Mouse (Mus musculus): ENCODE data around the gene Epb41. TPM values are rescaled to one million over a fixed set of nuclear protein-coding genes. Genes with fewer than 3 reads are reported as not detected.

Epb41 gene
- polyA plus RNA-seq, 1 experiment from 2014 or later: 80.1 TPM

DNA sequence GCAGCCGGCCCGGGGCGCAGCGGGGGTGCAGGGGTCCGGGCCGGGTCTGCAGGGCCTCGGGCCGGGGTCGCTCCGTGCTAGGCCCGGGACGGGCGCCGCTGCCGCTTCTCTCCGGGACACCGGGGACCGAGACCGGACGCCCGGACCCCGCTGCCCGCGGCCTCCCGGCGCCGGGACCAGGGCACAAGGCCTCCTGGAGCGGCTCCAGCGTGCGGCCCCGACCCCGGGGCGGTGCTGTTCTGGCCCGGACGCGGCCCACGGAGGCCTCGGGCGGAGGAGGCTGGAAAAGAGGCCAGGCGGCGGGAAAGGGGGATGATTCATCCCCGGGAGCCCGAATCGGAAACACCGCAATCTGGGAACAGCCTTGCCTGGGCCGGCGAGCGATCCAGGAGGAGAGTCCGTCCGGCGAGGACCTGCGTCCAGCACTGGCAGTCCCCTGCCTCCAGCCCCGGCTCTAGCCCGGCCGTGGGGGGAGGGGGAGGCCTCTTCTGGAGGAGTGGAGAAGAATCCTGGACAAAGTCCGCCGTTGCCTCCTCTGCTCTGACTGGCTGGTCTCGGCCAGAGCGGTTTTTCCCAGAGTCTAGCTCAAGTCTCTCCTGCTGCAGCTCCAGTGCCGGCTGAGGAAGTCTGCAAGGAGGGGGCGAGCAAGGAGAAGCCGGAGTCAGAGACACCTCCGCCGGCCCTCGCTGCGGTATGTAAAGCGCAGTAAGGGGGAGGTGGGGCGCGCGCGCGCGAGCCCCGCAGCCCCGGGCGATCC is 154.3 kb downstream of the Epb41 start:
- Histone ChIP-seq H3K9ac (peak overlapping the region; percentile 37; the same call in 1 of the 2 replicates), H3K9me3 (no peaks in the 10 kb centered on the region), H3K27me3 (replicated peaks) (peaks cover 95% of the 10 kb centered on the region), H3K4me2 (peak overlapping the region; percentile 84), H3K27ac (no peak overlapping the region), H3K4me1 (peaks cover 33% of the 10 kb centered on the region), H3K36me3 (replicated peaks) (peaks cover 12% of the 10 kb centered on the region), H3K4me3 (peak overlapping the region; percentile 51)
- ATAC-seq (replicated peaks): peak; percentile 12; the same call in 1 of the 2 replicates
- under 1% methylated on average over 72 of the region's 76 CpGs for WGBS

DNA sequence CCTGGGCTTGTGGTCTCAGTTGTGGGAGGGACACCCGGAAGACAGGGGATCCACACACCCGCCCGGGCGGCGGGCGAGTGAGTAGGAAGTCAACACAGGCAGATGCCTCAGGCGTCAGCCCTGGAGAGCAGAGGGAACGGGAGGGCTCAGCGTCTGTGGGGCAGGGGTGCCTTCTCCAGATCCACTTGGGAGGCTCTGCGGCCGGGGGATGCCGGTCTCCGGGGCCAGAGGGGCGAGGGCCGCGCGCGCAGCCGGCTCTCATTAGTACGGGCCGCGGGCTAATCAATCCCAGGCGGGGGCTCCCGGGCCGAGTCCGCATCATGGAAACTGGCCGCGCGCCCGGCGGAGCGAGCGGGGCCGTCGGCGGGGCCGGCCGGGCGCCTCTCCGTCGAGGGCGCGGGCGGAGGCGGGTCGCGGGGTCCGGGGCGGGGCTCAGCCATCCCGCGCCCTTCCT is 155.0 kb downstream of the Epb41 start:
- Histone ChIP-seq H3K27me3 (replicated peaks) (peaks cover 98% of the 10 kb centered on the region), H3K4me1 (peaks cover 39% of the 10 kb centered on the region), H3K36me3 (replicated peaks) (peaks cover 7% of the 10 kb centered on the region), H3K27ac (no peak overlapping the region), H3K9ac (no peak overlapping the region), H3K9me3 (no peaks in the 10 kb centered on the region), H3K4me3 (peak overlapping the region; percentile 51), H3K4me2 (peak overlapping the region; percentile 84)
- no peak for ATAC-seq (replicated peaks)
- WGBS: 4% methylated on average over 50 of the region's 51 CpGs

- H3K4me1 ChIP-seq: peaks cover 42% of the 10 kb centered on the region
- 0 out of 2 replicates have a peak overlapping the region, but pooled peaks have one; percentile 84 for H3K4me2 ChIP-seq
- no peak overlapping the region for H3K27ac ChIP-seq
- H3K9ac ChIP-seq: no peak overlapping the region
- H3K27me3 ChIP-seq (replicated peaks): peaks cover 96% of the 10 kb centered on the region
- no peak overlapping the region for H3K4me3 ChIP-seq
- no peak for ATAC-seq (replicated peaks)
- peaks cover 2% of the 10 kb centered on the region; the same call in 1 of the 2 replicates for H3K36me3 ChIP-seq (replicated peaks)
- no peaks in the 10 kb centered on the region for H3K9me3 ChIP-seq
- WGBS: 23% methylated on average over 15 of the region's 15 CpGs
These were observed 155.5 kb downstream of the Epb41 start for GRCm38 (mm10) chr4:131919506-131920140.

DNA sequence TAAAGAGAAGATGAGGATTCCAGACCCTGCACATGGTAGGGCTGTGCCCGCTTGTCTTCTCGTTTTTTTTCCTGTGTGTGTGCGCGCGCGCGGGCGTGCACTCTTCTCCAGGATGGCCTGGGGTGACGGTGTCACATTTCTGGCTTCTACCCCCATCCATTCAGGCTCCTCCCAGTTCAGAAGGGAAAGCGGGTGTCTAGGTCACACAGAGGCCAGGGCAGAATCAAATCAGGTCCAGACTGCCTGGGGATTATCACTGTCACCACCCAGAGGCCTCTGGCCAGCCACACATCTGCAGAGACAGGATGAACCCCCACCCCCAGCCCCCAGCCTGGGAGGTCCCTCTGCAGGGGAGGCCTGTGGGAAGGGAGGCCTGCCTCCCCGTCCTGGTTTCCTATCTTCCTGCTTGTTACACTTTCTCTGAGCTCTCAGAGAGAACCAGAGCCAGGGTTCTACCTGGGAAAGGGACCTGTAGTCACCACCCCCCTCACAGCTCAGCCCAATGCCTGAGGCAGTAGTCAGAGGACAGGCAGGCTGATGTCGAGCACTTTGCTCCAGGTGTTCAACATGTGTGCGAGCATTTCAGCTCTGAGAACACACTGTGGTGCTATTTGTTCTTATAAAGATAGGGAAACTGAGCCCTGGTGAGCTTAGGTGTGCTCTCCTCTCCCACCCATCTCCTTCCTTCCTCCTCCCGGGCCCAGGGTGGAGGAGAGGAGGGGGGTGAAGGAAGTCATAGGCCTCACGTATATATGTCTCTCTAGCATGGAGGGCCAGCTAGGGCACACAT is 156.2 kb downstream of the Epb41 start:
- Histone ChIP-seq H3K27me3 (replicated peaks) (peaks cover 95% of the 10 kb centered on the region), H3K9ac (no peak overlapping the region), H3K9me3 (no peaks in the 10 kb centered on the region), H3K27ac (no peak overlapping the region), H3K4me1 (peaks cover 39% of the 10 kb centered on the region), H3K4me2 (no peak overlapping the region), H3K4me3 (no peak overlapping the region), H3K36me3 (replicated peaks) (no peaks in the 10 kb centered on the region)
- WGBS: 17% methylated on average over 15 of the region's 15 CpGs
- no peak for ATAC-seq (replicated peaks)

- H3K9ac ChIP-seq: no peak overlapping the region
- ATAC-seq (replicated peaks): no peak
- H3K9me3 ChIP-seq: no peaks in the 10 kb centered on the region
- H3K27ac ChIP-seq: no peak overlapping the region
- H3K4me1 ChIP-seq: peaks cover 39% of the 10 kb centered on the region
- WGBS: 66% methylated on average over 7 of the region's 7 CpGs
- no peak overlapping the region for H3K4me3 ChIP-seq
- no peaks in the 10 kb centered on the region for H3K36me3 ChIP-seq (replicated peaks)
- no peak overlapping the region for H3K4me2 ChIP-seq
- peaks cover 93% of the 10 kb centered on the region for H3K27me3 ChIP-seq (replicated peaks)
These were observed 157.0 kb downstream of the Epb41 start for GRCm38 (mm10) chr4:131918026-131918533.

DNA sequence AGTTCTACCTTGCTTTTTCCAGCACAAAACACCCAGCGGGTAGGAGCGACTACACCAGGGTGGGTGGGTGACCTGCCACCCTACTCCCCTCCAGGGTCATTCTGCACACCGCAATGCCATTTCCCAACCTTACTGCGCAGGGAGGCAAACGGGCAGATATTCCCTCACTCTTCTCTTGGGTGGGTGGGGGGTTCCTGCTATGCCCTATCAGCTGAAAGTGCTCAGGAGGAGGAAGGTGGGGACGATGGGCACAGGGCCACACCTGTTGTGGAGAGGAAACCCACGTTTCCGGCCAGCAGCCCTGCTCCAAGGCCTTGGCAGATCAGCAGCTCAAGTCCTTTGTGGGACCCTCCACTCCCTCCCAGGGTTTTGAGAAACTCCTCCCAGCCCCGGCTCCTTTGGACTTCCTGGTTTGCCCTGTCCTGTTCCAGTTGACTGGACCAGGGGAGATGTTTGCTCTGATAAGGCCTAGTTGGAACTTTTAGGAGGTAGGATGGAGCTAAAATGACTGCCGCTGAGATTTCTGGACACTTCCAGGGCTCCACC is 158.0 kb downstream of the Epb41 start:
- Histone ChIP-seq H3K4me1 (peaks cover 36% of the 10 kb centered on the region), H3K27me3 (replicated peaks) (peaks cover 91% of the 10 kb centered on the region), H3K9ac (no peak overlapping the region), H3K9me3 (no peaks in the 10 kb centered on the region), H3K4me2 (no peak overlapping the region), H3K27ac (no peak overlapping the region), H3K4me3 (no peak overlapping the region), H3K36me3 (replicated peaks) (no peaks in the 10 kb centered on the region)
- no peak for ATAC-seq (replicated peaks)
- 78% methylated on average over 10 of the region's 10 CpGs for WGBS

DNA sequence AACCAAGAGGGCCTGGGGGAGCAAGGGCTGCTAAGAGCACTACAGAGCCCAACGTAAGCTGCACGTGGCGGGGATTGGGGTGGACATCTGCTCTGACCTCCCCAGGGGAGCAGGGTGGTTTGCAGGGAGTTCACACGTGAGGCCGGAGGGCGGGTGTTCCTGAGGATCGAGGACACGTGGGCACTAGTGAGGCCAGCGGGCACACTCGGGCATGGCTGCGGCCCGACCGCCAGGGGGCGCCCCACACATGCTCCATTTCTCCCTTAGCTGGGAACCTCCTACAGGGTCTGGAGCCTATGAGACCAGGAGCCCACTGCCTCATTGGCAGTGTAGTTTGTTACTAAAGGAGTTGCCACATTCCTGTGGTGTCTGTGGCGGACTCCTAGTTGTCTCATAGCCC is 158.7 kb downstream of the Epb41 start:
- peaks cover 86% of the 10 kb centered on the region for H3K27me3 ChIP-seq (replicated peaks)
- WGBS: 7% methylated on average over 15 of the region's 15 CpGs
- no peak overlapping the region for H3K27ac ChIP-seq
- H3K4me2 ChIP-seq: no peak overlapping the region
- no peak overlapping the region for H3K4me3 ChIP-seq
- ATAC-seq (replicated peaks): no peak
- H3K4me1 ChIP-seq: peaks cover 29% of the 10 kb centered on the region
- no peak overlapping the region for H3K9ac ChIP-seq
- H3K36me3 ChIP-seq (replicated peaks): no peaks in the 10 kb centered on the region
- H3K9me3 ChIP-seq: no peaks in the 10 kb centered on the region

- H3K9ac ChIP-seq: no peak overlapping the region
- H3K4me3 ChIP-seq: no peak overlapping the region
- H3K36me3 ChIP-seq (replicated peaks): no peaks in the 10 kb centered on the region
- H3K27ac ChIP-seq: no peak overlapping the region
- ATAC-seq (replicated peaks): no peak
- H3K27me3 ChIP-seq (replicated peaks): peaks cover 80% of the 10 kb centered on the region
- WGBS: 19% methylated on average over 13 of the region's 13 CpGs
- peaks cover 27% of the 10 kb centered on the region for H3K4me1 ChIP-seq
- H3K4me2 ChIP-seq: no peak overlapping the region
- H3K9me3 ChIP-seq: no peaks in the 10 kb centered on the region
These were observed 159.2 kb downstream of the Epb41 start for GRCm38 (mm10) chr4:131915821-131916328.

GRCm38 (mm10) chr4:131914891-131915469 is 160.1 kb downstream of the Epb41 start:
- WGBS: 2% methylated on average over 31 of the region's 31 CpGs
- peaks cover 28% of the 10 kb centered on the region for H3K4me1 ChIP-seq
- no peaks in the 10 kb centered on the region for H3K36me3 ChIP-seq (replicated peaks)
- no peak for ATAC-seq (replicated peaks)
- H3K9ac ChIP-seq: peak overlapping the region; percentile 36
- H3K4me2 ChIP-seq: peak overlapping the region; percentile 49
- H3K27me3 ChIP-seq (replicated peaks): peaks cover 71% of the 10 kb centered on the region
- H3K9me3 ChIP-seq: no peaks in the 10 kb centered on the region
- peak overlapping the region; percentile 21 for H3K4me3 ChIP-seq
- no peak overlapping the region for H3K27ac ChIP-seq

DNA sequence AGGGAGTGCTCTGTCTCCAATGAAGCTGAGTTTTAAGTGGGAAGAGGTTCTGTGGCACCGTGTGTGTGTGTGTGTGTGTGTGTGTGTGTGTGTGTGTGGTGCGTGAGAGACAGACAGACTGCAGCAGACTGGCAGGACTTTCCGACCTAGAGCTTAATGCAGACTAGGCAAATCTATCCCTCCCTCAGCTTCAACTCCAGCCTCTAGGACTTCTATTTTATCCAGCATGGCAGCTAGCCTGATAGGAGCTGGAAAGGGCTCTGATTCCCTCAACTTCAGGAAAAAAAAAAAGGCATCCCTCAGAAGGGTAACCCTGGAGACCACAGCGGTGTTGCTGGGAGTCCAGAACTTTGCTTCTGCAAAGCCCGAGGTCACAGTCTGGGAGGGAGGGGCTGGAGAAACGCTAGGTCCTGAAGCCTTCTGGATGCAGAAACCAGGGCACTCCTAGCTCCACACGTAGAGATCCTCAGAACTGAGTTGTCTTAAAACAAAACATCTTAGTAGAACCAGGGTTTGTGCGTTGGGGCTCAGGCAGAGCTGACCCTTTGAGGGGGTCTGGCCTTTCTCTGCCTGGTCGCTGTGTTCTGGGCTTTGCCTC is 161.0 kb downstream of the Epb41 start:
- 9% methylated on average over 9 of the region's 9 CpGs for whole genome bisulfite sequencing
- Histone ChIP-seq H3K4me3 (no peak overlapping the region), H3K27ac (no peak overlapping the region), H3K4me1 (peaks cover 32% of the 10 kb centered on the region), H3K9me3 (no peaks in the 10 kb centered on the region), H3K4me2 (no peak overlapping the region), H3K27me3 (replicated peaks) (peaks cover 63% of the 10 kb centered on the region), H3K9ac (no peak overlapping the region), H3K36me3 (replicated peaks) (no peaks in the 10 kb centered on the region)
- no peak for ATAC-seq (replicated peaks)

GRCm38 (mm10) chr4:131913526-131913925 is 161.6 kb downstream of the Epb41 start:
- ATAC-seq (replicated peaks): no peak
- H3K36me3 ChIP-seq (replicated peaks): no peaks in the 10 kb centered on the region
- no peak overlapping the region for H3K4me3 ChIP-seq
- WGBS: 61% methylated on average over 10 of the region's 10 CpGs
- H3K4me2 ChIP-seq: no peak overlapping the region
- H3K9me3 ChIP-seq: no peaks in the 10 kb centered on the region
- no peak overlapping the region for H3K27ac ChIP-seq
- peaks cover 32% of the 10 kb centered on the region for H3K4me1 ChIP-seq
- peaks cover 57% of the 10 kb centered on the region for H3K27me3 ChIP-seq (replicated peaks)
- H3K9ac ChIP-seq: no peak overlapping the region
